Mouse (Mus musculus): ENCODE results near the gene Tmprss5. TPM values are rescaled to one million over a fixed set of nuclear protein-coding genes. Genes with fewer than 3 reads are reported as not detected.
A peak's percentile ranks its signal among the peaks of the same experiment; 100 is the strongest.

Gene Tmprss5
- total and polyA plus RNA-seq, 2 experiments from 2014 or later, result not detected

GRCm38 (mm10) chr9:49102328-49102727, 21.3 kb downstream of the Tmprss5 start:
- no peak overlapping the region for H3K4me2 ChIP-seq (ENCODE audit: low read depth, low read length)
- ATAC-seq (ENCODE audit: insufficient read depth, low read depth) (no peak), DNase-seq (ENCODE audit: low spot score) (no peak)
- no peak overlapping the region for H3K9ac ChIP-seq (replicated peaks; ENCODE audit: low read depth, low read length)
- no peaks in the 10 kb centered on the region for H3K4me1 ChIP-seq (ENCODE audit: control insufficient read depth, insufficient read depth)
- H3K9me3 ChIP-seq (replicated peaks; ENCODE audit: control insufficient read depth, low read length), result no peaks in the 10 kb centered on the region
- no peak for TF ChIP-seq CTCF (IDR thresholded peaks at IDR 0.05; ENCODE audit: low read depth)
- TF ChIP-seq EP300 (IDR thresholded peaks at IDR 0.05; ENCODE audit: low read depth), result no peak
- H3K4me3 ChIP-seq (ENCODE audit: low read depth, low read length), result no peak overlapping the region
- H3K27ac ChIP-seq (ENCODE audit: low read depth), result no peak overlapping the region
- 39% methylated on average over 1 of the region's 1 CpGs for WGBS
- no peaks in the 10 kb centered on the region for H3K27me3 ChIP-seq (ENCODE audit: control insufficient read depth, insufficient read depth, low read length)
- H3K36me3 ChIP-seq (replicated peaks; ENCODE audit: control insufficient read depth, insufficient read depth, low read length), result no peaks in the 10 kb centered on the region

- 67% methylated on average over 7 of the region's 7 CpGs for whole genome bisulfite sequencing
- TF ChIP-seq CTCF (IDR thresholded peaks at IDR 0.05; ENCODE audit: low read depth) (no peak), EP300 (IDR thresholded peaks at IDR 0.05; ENCODE audit: low read depth) (no peak)
- no peak for ATAC-seq (ENCODE audit: insufficient read depth, low read depth)
These were observed 28.0 kb downstream of the Tmprss5 start for GRCm38 (mm10) chr9:49109101-49109500.

GRCm38 (mm10) chr9:49110476-49111220, 29.6 kb downstream of the Tmprss5 start:
- peak; percentile 24; the same call in 1 of the 2 replicates for ATAC-seq (ENCODE audit: insufficient read depth, low read depth)
- whole genome bisulfite sequencing, result 51% methylated on average over 6 of the region's 6 CpGs
- H3K27me3 ChIP-seq (ENCODE audit: control insufficient read depth, insufficient read depth, low read length), result no peaks in the 10 kb centered on the region
- no peak overlapping the region for H3K9ac ChIP-seq (replicated peaks; ENCODE audit: low read depth, low read length)
- H3K4me1 ChIP-seq (ENCODE audit: control insufficient read depth, insufficient read depth), result no peaks in the 10 kb centered on the region
- H3K27ac ChIP-seq (ENCODE audit: low read depth), result no peak overlapping the region
- DNase-seq (ENCODE audit: low spot score), result no peak
- H3K4me2 ChIP-seq (ENCODE audit: low read depth, low read length), result no peak overlapping the region
- TF ChIP-seq EP300 (IDR thresholded peaks at IDR 0.05; ENCODE audit: low read depth) (no peak), CTCF (IDR thresholded peaks at IDR 0.05; ENCODE audit: low read depth) (no peak)
- no peak overlapping the region for H3K4me3 ChIP-seq (ENCODE audit: low read depth, low read length)
- no peaks in the 10 kb centered on the region for H3K9me3 ChIP-seq (replicated peaks; ENCODE audit: control insufficient read depth, low read length)
- H3K36me3 ChIP-seq (replicated peaks; ENCODE audit: control insufficient read depth, insufficient read depth, low read length), result no peaks in the 10 kb centered on the region

More at GRCm38 (mm10) chr9:49109101-49109500, 28.0 kb downstream of the Tmprss5 start:
- DNase-seq (ENCODE audit: low spot score), result no peak
- Histone ChIP-seq H3K4me2 (ENCODE audit: low read depth, low read length) (no peak overlapping the region), H3K4me3 (ENCODE audit: low read depth, low read length) (no peak overlapping the region), H3K9ac (replicated peaks; ENCODE audit: low read depth, low read length) (no peak overlapping the region), H3K27ac (ENCODE audit: low read depth) (no peak overlapping the region), H3K36me3 (replicated peaks; ENCODE audit: control insufficient read depth, insufficient read depth, low read length) (no peaks in the 10 kb centered on the region), H3K27me3 (ENCODE audit: control insufficient read depth, insufficient read depth, low read length) (no peaks in the 10 kb centered on the region), H3K4me1 (ENCODE audit: control insufficient read depth, insufficient read depth) (no peaks in the 10 kb centered on the region), H3K9me3 (replicated peaks; ENCODE audit: control insufficient read depth, low read length) (no peaks in the 10 kb centered on the region)

DNA sequence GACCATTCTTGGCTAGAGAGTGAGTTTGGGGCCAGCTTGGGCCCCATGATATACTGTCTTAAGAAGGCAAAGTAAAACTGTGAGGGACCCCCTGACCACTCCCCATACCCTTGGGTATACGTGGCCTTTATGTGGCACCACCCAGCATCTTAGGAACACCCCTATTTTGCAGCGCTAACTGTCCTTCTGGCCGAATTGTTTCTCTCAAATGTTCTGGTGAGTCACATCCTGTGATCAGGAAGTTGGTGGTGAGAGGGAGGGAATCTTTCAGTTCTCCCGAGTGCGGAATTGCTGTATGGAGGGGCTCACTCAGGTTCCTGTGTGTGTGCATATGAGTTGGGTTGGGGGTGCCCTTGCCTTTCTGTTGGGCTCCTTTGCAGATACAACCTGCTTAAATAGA, 30.2 kb downstream of the Tmprss5 start:
- DNase-seq (ENCODE audit: low spot score) (no peak), ATAC-seq (ENCODE audit: insufficient read depth, low read depth) (no peak)
- Histone ChIP-seq H3K27ac (ENCODE audit: low read depth) (no peak overlapping the region), H3K4me3 (ENCODE audit: low read depth, low read length) (no peak overlapping the region), H3K36me3 (replicated peaks; ENCODE audit: control insufficient read depth, insufficient read depth, low read length) (no peaks in the 10 kb centered on the region), H3K9me3 (replicated peaks; ENCODE audit: control insufficient read depth, low read length) (no peaks in the 10 kb centered on the region), H3K27me3 (ENCODE audit: control insufficient read depth, insufficient read depth, low read length) (no peaks in the 10 kb centered on the region), H3K4me1 (ENCODE audit: control insufficient read depth, insufficient read depth) (no peaks in the 10 kb centered on the region), H3K4me2 (ENCODE audit: low read depth, low read length) (no peak overlapping the region), H3K9ac (replicated peaks; ENCODE audit: low read depth, low read length) (no peak overlapping the region)
- TF ChIP-seq CTCF (IDR thresholded peaks at IDR 0.05; ENCODE audit: low read depth), result no peak
- TF ChIP-seq EP300 (IDR thresholded peaks at IDR 0.05; ENCODE audit: low read depth), result no peak
- WGBS, result 64% methylated on average over 5 of the region's 5 CpGs

- H3K9me3 ChIP-seq (replicated peaks; ENCODE audit: control insufficient read depth, low read length), result peaks cover 3% of the 10 kb centered on the region; the same call in 1 of the 2 replicates
- H3K27me3 ChIP-seq (ENCODE audit: control insufficient read depth, insufficient read depth, low read length), result no peaks in the 10 kb centered on the region
- 34% methylated on average over 3 of the region's 3 CpGs for WGBS
- no peak overlapping the region for H3K9ac ChIP-seq (replicated peaks; ENCODE audit: low read depth, low read length)
- H3K27ac ChIP-seq (ENCODE audit: low read depth), result no peak overlapping the region
- H3K4me3 ChIP-seq (ENCODE audit: low read depth, low read length), result no peak overlapping the region
- no peaks in the 10 kb centered on the region for H3K4me1 ChIP-seq (ENCODE audit: control insufficient read depth, insufficient read depth)
- no peak overlapping the region for H3K4me2 ChIP-seq (ENCODE audit: low read depth, low read length)
- H3K36me3 ChIP-seq (replicated peaks; ENCODE audit: control insufficient read depth, insufficient read depth, low read length), result no peaks in the 10 kb centered on the region
- TF ChIP-seq CTCF (IDR thresholded peaks at IDR 0.05; ENCODE audit: low read depth) (no peak), EP300 (IDR thresholded peaks at IDR 0.05; ENCODE audit: low read depth) (no peak)
- ATAC-seq (ENCODE audit: insufficient read depth, low read depth), result no peak
- DNase-seq (ENCODE audit: low spot score), result no peak
These were observed 37.3 kb downstream of the Tmprss5 start for GRCm38 (mm10) chr9:49118271-49118825.

All from heart, postnatal 0 days (tissue).